Mouse (Mus musculus) thymus, adult 2 months (tissue): Measurements from ENCODE around the gene Lin28b.

ENCODE experiments used
- CTCF ChIP-seq: fragments of 200-500 bp; IDR thresholded peaks from 2 replicates; pipeline ENCODE4 v1.5.1; 2012; ENCODE audit warnings: mild to moderate bottlenecking, control low read depth, low read length, moderate library complexity, borderline replicate concordance; ENCODE audit not compliant: control insufficient read depth, poor library complexity, insufficient read depth; ENCODE audit errors: extremely low read depth
- POLR2A ChIP-seq: fragments of 200-500 bp; IDR thresholded peaks from 2 replicates; pipeline ENCODE4 v1.6.1; 2012; ENCODE audit warnings: mild to moderate bottlenecking, low read length, control low read depth, moderate library complexity; ENCODE audit not compliant: control insufficient read depth, poor library complexity, insufficient read depth; ENCODE audit errors: extremely low read depth

- TF ChIP-seq CTCF (no peak), POLR2A (no peak)
Observed at GRCm38 (mm10) chr10:45369639-45370038, 116.6 kb downstream of the Lin28b start.
